Mouse (Mus musculus) embryonic facial prominence, embryonic 15.5 days (tissue): ENCODE measurements around the gene Vamp4. TPM values are rescaled to one million over a fixed set of nuclear protein-coding genes. Genes with fewer than 3 reads are reported as not detected.

ENCODE experiments used
- ATAC-seq: fragments of 200-750 bp; cut with Nextera tagmentation; 2 replicates; pipeline ENCODE4 v1.8.0; 2017; ENCODE audit warnings: low read depth, moderate TSS enrichment; ENCODE audit not compliant: insufficient number of reproducible peaks, low FRiP score, low TSS enrichment
- H3K27ac ChIP-seq: fragments of 300-500 bp; sonication (generic); replicated peaks from 2 replicates; pipeline ENCODE4 v1.5.1; 2015; ENCODE audit warnings: mild to moderate bottlenecking, inconsistent platforms
- H3K27me3 ChIP-seq: fragments of 300-500 bp; sonication (generic); 2 replicates; pipeline ENCODE4 v1.6.1; 2015; ENCODE audit warnings: inconsistent platforms
- H3K36me3 ChIP-seq: fragments of 300-500 bp; sonication (generic); 2 replicates; pipeline ENCODE4 v1.6.1; 2015; ENCODE audit warnings: mild to moderate bottlenecking, inconsistent platforms
- H3K4me1 ChIP-seq: fragments of 300-500 bp; sonication (generic); 2 replicates; pipeline ENCODE4 v1.6.1; 2015; ENCODE audit warnings: inconsistent platforms
- H3K4me2 ChIP-seq: fragments of 300-500 bp; sonication (generic); replicated peaks from 2 replicates; pipeline ENCODE4 v1.6.1; 2015; ENCODE audit warnings: mild to moderate bottlenecking, inconsistent platforms
- H3K4me3 ChIP-seq: fragments of 300-500 bp; sonication (generic); replicated peaks from 2 replicates; pipeline ENCODE4 v1.5.1; 2015; ENCODE audit warnings: mild to moderate bottlenecking, inconsistent platforms
- H3K9ac ChIP-seq: fragments of 300-500 bp; sonication (generic); 2 replicates; pipeline ENCODE4 v1.6.1; 2015; ENCODE audit warnings: inconsistent platforms
- H3K9me3 ChIP-seq: fragments of 300-500 bp; sonication (generic); replicated peaks from 2 replicates; pipeline ENCODE4 v1.6.1; 2016; ENCODE audit warnings: inconsistent platforms
- WGBS: fragments of 180-500 bp; shearing (Covaris S2); methylation state at CpG from one replicate; pipeline ENCODE4 v1.1.7; 2015; 5-methylcytosine and 5-hydroxymethylcytosine counted together
- polyA plus RNA-seq: library from polyadenylated mRNA; unstranded; fragments of >200 nt; fragmentation: Nextera tagmentation; extraction: Ambion mirVana; gene quantifications from 2 replicates; pipeline ENCODE4 v1.2.1, GENCODE M21; 2015

Gene Vamp4
- polyA plus RNA-seq, 1 experiment from 2014 or later: 76.2 TPM

GRCm38 (mm10) chr1:162590415-162590997, 20.2 kb downstream of the Vamp4 start:
- 72% methylated on average over 8 of the region's 8 CpGs for WGBS
- Histone ChIP-seq H3K4me3 (no peak overlapping the region), H3K4me2 (no peak overlapping the region), H3K36me3 (peaks cover 16% of the 10 kb centered on the region), H3K4me1 (no peaks in the 10 kb centered on the region), H3K9me3 (no peaks in the 10 kb centered on the region), H3K9ac (no peak overlapping the region), H3K27me3 (no peaks in the 10 kb centered on the region), H3K27ac (no peak overlapping the region)
- no peak for ATAC-seq

- 83% methylated on average over 3 of the region's 3 CpGs for WGBS
- Histone ChIP-seq H3K4me1 (no peaks in the 10 kb centered on the region), H3K27me3 (no peaks in the 10 kb centered on the region), H3K9ac (no peak overlapping the region), H3K27ac (no peak overlapping the region), H3K36me3 (peaks cover 41% of the 10 kb centered on the region), H3K9me3 (no peaks in the 10 kb centered on the region), H3K4me2 (no peak overlapping the region), H3K4me3 (no peak overlapping the region)
- ATAC-seq: no peak
Measured at GRCm38 (mm10) chr1:162597379-162598102, 27.2 kb downstream of the Vamp4 start.

GRCm38 (mm10) chr1:162599617-162600016, 29.3 kb downstream of the Vamp4 start:
- Histone ChIP-seq H3K27me3 (no peaks in the 10 kb centered on the region), H3K4me3 (no peak overlapping the region), H3K27ac (no peak overlapping the region), H3K4me2 (no peak overlapping the region), H3K4me1 (no peaks in the 10 kb centered on the region), H3K36me3 (peaks cover 41% of the 10 kb centered on the region), H3K9me3 (no peaks in the 10 kb centered on the region), H3K9ac (no peak overlapping the region)
- 87% methylated on average over 5 of the region's 5 CpGs for WGBS
- no peak for ATAC-seq

- H3K9ac ChIP-seq: no peak overlapping the region
- 80% methylated on average over 4 of the region's 4 CpGs for WGBS
- H3K27ac ChIP-seq: no peak overlapping the region
- H3K27me3 ChIP-seq: no peaks in the 10 kb centered on the region
- no peak for ATAC-seq
- no peak overlapping the region for H3K4me3 ChIP-seq
- no peaks in the 10 kb centered on the region for H3K4me1 ChIP-seq
- no peaks in the 10 kb centered on the region for H3K9me3 ChIP-seq
- peaks cover 33% of the 10 kb centered on the region for H3K36me3 ChIP-seq
- no peak overlapping the region for H3K4me2 ChIP-seq
Measured at GRCm38 (mm10) chr1:162601288-162601687, 31.0 kb downstream of the Vamp4 start.

GRCm38 (mm10) chr1:162608127-162608526, 37.8 kb downstream of the Vamp4 start:
- no peaks in the 10 kb centered on the region for H3K27me3 ChIP-seq
- no peak overlapping the region for H3K9ac ChIP-seq
- no peaks in the 10 kb centered on the region for H3K36me3 ChIP-seq
- no peak overlapping the region for H3K27ac ChIP-seq
- H3K4me1 ChIP-seq: 0 out of 2 replicates have a peak, but pooled peaks cover 5% of the 10 kb centered on the region
- ATAC-seq: no peak
- H3K9me3 ChIP-seq: no peaks in the 10 kb centered on the region
- H3K4me3 ChIP-seq: no peak overlapping the region
- whole genome bisulfite sequencing: 32% methylated on average over 1 of the region's 1 CpGs
- H3K4me2 ChIP-seq: no peak overlapping the region

- H3K4me3 ChIP-seq: no peak overlapping the region
- H3K4me1 ChIP-seq: 0 out of 2 replicates have a peak, but pooled peaks cover 5% of the 10 kb centered on the region
- H3K9me3 ChIP-seq: no peaks in the 10 kb centered on the region
- no peak overlapping the region for H3K4me2 ChIP-seq
- no peak overlapping the region for H3K9ac ChIP-seq
- no peaks in the 10 kb centered on the region for H3K36me3 ChIP-seq
- ATAC-seq: no peak
- no peaks in the 10 kb centered on the region for H3K27me3 ChIP-seq
- peak overlapping the region; percentile 28; the same call in 1 of the 2 replicates for H3K27ac ChIP-seq
- 32% methylated on average over 9 of the region's 9 CpGs for WGBS
Measured at GRCm38 (mm10) chr1:162609633-162610250, 39.4 kb downstream of the Vamp4 start.

GRCm38 (mm10) chr1:162611191-162611590, 40.9 kb downstream of the Vamp4 start:
- Histone ChIP-seq H3K4me3 (no peak overlapping the region), H3K27ac (no peak overlapping the region), H3K4me2 (no peak overlapping the region), H3K27me3 (no peaks in the 10 kb centered on the region), H3K4me1 (0 out of 2 replicates have a peak, but pooled peaks cover 5% of the 10 kb centered on the region), H3K9me3 (no peaks in the 10 kb centered on the region), H3K9ac (no peak overlapping the region), H3K36me3 (no peaks in the 10 kb centered on the region)
- ATAC-seq: no peak
- WGBS: 83% methylated on average over 4 of the region's 4 CpGs

- 84% methylated on average over 1 of the region's 1 CpGs for WGBS
- H3K4me2 ChIP-seq: no peak overlapping the region
Measured at GRCm38 (mm10) chr1:162615511-162615910, 45.2 kb downstream of the Vamp4 start.

GRCm38 (mm10) chr1:162620487-162620886, 50.2 kb downstream of the Vamp4 start:
- no peak for ATAC-seq
- H3K27ac ChIP-seq: no peak overlapping the region
- no peak overlapping the region for H3K9ac ChIP-seq
- no peaks in the 10 kb centered on the region for H3K4me1 ChIP-seq
- no peak overlapping the region for H3K4me3 ChIP-seq
- H3K27me3 ChIP-seq: no peaks in the 10 kb centered on the region
- 65% methylated on average over 4 of the region's 4 CpGs for WGBS
- no peak overlapping the region for H3K4me2 ChIP-seq
- no peaks in the 10 kb centered on the region for H3K9me3 ChIP-seq
- H3K36me3 ChIP-seq: no peaks in the 10 kb centered on the region

More at GRCm38 (mm10) chr1:162615511-162615910, 45.2 kb downstream of the Vamp4 start:
- Histone ChIP-seq H3K9ac (no peak overlapping the region), H3K9me3 (no peaks in the 10 kb centered on the region), H3K27ac (no peak overlapping the region), H3K36me3 (no peaks in the 10 kb centered on the region), H3K4me3 (no peak overlapping the region), H3K4me1 (no peaks in the 10 kb centered on the region), H3K27me3 (no peaks in the 10 kb centered on the region)
- ATAC-seq: no peak

- no peaks in the 10 kb centered on the region for H3K4me1 ChIP-seq
- no peak overlapping the region for H3K27ac ChIP-seq
- no peak overlapping the region for H3K4me2 ChIP-seq
- no peaks in the 10 kb centered on the region for H3K9me3 ChIP-seq
- 39% methylated on average over 4 of the region's 4 CpGs for WGBS
- no peak for ATAC-seq
- no peak overlapping the region for H3K9ac ChIP-seq
- H3K27me3 ChIP-seq: no peaks in the 10 kb centered on the region
- no peaks in the 10 kb centered on the region for H3K36me3 ChIP-seq
- H3K4me3 ChIP-seq: no peak overlapping the region
Measured at GRCm38 (mm10) chr1:162623895-162624294, 53.6 kb downstream of the Vamp4 start.

GRCm38 (mm10) chr1:162625229-162625628, 54.9 kb downstream of the Vamp4 start:
- Histone ChIP-seq H3K9me3 (no peaks in the 10 kb centered on the region), H3K27ac (no peak overlapping the region), H3K4me1 (no peaks in the 10 kb centered on the region), H3K36me3 (no peaks in the 10 kb centered on the region), H3K27me3 (no peaks in the 10 kb centered on the region), H3K9ac (no peak overlapping the region), H3K4me3 (no peak overlapping the region), H3K4me2 (no peak overlapping the region)
- WGBS: 54% methylated on average over 7 of the region's 7 CpGs
- ATAC-seq: no peak
